Mouse (Mus musculus) urinary bladder, adult 2 months (tissue): ENCODE measurements around the gene Adrm1. TPM values are rescaled to one million over a fixed set of nuclear protein-coding genes. Genes with fewer than 3 reads are reported as not detected.

Experiments used
- DNase-seq: peaks from one replicate; pipeline ENCODE4 v3.0.0; 2022; ENCODE audit warnings: low spot score
- polyA plus RNA-seq: library from polyadenylated mRNA; depleted of rRNA; stranded (reverse); fragments of >200 nt; gene quantifications from 2 replicates; pipeline ENCODE4 v1.2.3, GENCODE M21; 2012

Adrm1 gene
- polyA plus RNA-seq, 1 experiment, result 84.4 TPM

DNA sequence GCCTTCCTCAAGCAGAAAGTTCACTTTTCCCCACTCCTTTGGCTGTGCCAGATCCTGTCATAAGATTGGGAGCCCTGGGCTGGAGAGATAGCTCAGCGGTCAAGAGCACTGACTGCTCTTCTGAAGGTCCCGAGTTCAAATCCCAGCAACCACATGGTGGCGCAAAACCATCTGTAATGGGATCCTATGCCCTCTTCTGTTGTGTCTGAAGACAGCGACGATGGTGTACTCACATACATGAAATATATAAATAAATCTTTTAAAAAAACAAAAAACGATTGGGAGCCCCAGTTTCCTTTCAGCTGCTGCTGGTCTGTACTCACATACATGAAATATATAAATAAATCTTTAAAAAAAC, 13.4 kb downstream of the Adrm1 start:
- no peak for DNase-seq

GRCm38 (mm10) chr2:180185686-180186085, 14.4 kb downstream of the Adrm1 start:
- DNase-seq, result no peak

GRCm38 (mm10) chr2:180187362-180187761, 16.1 kb downstream of the Adrm1 start:
- no peak for DNase-seq

DNA sequence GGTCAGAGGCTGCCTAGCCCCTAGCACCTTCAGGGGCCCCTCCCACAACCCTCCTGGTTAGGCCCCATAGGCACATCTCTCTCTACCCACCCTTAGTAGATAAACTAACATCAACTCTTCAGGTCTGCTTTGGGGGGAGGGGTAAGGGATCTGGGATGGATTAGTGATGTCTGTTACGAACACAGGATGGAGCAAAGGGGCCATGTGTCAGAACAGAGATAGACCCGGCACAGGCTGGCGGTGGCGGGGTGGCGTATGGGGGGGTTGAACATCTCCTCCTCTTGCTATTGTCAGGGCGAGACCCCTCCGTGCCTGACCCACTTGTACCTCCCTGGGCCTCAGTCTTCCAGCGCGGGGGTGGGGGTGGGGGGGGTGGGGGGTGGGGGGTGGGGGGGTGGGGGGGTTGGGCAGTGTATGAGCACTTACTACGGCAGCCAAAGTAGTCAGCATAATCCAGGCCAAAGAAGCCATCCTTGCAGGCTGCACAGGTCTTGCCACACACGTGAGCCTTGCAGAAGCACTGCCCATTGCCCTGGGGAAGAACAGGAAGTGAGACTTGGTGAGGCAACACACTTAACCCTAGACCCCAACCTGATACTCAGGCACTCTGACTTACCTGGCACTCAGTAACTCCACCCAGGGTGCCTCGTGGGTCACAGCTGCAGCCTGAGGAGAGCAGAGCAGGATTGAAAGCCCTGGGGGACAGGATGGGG, 25.5 kb downstream of the Adrm1 start:
- DNase-seq, result no peak

GRCm38 (mm10) chr2:180197323-180198037, 26.2 kb downstream of the Adrm1 start:
- DNase-seq, result no peak

DNA sequence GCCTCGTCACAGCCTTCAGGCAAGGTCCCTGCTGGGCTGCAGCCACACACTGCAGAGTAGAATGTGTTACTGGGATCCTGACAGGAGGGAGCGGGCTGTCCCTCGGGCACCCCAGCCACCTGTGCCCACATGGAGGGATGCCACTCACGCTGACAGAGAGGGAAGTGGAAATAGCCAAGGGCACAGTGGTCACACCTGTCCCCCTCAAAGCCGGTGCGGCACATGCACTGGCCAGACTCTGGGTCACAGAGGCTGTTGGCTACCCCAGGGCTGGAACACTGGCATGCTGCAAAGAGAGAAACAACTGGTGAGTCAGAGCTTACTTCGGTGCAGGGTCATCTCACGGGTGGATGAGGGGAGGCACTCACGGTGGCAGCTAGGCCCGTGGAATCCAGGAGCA, 27.5 kb downstream of the Adrm1 start:
- DNase-seq, result no peak

DNA sequence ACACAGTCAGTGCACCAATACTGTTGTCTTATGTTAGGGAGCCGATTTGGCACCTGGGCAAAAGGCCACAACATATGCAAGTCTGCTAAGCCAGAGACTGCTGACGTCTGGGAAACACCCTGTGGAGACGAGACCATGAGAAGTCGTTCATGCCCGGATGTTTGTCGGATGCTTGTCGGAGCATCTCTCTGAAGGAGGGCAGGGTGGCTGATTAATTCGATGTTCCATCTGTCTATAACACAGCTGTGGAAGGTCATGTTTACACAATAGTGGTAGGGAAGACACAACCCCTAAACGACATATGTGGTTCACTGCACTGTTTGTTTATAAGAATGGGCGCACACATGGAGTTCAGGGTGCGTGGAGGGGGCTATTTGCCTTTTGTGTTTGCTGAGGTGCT, 29.4 kb downstream of the Adrm1 start:
- no peak for DNase-seq

DNA sequence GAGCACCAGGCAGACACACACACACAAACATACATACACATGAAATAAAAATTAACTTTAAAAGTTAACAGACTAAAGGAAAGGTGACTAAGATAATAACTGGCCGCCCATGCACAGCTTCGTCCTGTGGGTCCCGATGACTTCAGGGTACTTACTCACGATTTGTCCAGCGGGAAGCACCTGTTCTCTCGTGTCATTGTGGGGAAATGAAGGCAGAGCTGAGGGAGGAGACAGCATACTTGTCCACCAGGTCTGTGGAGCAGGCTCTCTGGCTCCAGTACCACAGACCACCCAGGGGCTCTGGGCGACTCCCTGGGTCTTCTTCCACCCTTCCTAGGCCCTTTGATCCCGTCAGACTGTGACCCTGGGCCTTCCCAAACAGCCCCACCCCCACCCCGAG, 30.0 kb downstream of the Adrm1 start:
- no peak for DNase-seq

- DNase-seq, result no peak
These were observed 31.0 kb downstream of the Adrm1 start for GRCm38 (mm10) chr2:180202263-180202662.

DNA sequence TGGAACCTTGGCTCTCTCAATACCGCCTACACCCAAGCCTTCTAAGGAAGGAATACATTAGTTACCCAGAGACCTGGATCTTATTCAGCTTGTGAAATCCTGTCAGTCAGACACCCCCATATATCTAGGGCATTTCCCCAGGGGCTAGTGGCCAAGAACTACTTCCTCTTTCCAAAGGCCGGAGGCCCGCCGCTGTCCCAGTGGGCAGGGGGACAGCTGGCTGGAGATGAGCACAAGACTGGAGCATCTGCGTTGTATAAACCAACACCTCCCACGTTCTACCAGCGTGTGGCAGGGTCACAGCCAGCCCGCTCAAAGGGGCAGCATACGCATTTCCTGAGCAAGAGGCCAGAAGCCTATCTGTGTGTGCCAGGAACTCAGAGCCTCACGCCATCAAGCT, 31.5 kb downstream of the Adrm1 start:
- DNase-seq, result no peak

DNA sequence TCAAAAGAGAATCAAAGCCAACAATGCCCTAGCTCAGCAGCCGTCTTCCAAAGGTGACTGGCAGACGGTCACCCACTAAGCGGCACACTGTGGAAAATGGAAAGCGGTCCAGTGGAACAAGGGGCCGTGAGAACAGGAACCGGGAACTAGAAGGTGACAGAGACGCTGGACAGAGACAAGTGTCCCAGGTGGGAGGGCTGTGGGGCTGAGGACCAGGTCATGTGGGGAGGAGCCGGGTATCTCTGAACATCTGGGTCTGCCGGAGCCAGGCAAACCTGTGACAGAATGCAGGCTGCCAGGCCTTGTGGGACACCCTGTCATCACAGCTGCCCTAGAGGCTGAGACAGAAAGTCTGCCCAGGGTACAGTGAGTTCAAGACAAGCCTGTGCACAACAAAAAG, 33.2 kb downstream of the Adrm1 start:
- no peak for DNase-seq

DNA sequence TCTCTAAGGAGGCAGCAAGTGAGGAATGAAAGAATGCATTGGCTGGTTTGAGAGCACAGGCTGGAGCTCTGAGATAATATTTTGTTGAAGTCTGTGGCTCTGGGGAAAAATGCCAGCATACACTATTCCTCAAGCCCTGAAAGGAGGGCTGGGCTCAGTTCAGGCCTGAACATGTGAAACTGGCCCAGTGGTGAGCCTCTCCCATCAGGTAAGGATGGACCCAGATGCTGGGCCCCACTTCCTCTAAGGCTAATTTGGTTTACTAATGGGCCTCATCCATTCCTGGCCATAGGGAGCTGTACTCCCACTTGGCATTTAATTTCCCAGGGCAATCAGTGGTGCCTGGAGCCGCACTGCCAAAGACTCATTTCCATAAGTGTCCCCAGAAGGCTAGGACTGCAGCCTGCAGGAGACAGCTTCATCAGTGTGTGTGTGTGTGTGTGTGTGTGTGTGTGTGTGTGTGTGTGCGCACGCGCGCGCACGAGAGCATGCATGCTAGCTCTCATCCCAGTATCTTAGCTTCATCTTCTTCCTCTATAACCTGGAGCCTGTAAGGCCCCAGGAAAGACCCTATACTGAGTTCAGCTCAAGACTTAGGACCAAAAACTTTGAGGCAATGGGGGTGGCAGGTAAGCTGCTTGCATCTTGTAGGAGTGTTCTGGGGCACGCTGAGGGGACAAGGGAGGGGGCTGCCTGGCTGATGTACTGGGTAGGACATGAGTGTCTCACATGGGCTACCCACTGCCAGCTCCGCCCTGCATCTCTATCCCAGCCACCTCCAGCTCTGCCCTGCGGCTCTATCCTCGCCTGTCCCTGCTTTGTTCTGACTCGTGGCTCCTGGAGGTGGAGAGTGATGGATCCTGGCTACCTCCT, 34.0 kb downstream of the Adrm1 start:
- no peak for DNase-seq

DNA sequence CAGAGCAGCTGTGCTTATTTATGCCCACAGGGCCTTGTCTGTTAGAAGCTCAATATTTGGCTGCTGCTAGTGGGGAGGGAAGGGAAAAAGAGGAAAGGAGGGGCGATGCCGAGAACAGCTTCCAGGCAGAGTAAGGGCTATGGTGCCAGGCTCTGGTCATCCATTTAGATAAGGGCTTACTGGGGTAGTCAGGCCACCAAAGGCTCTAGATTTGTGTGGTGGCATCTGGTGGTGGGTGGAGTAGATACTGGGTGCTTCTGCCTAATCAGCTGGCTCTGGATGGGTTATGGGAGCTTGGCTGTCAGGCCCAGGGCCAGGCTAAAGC, 34.6 kb downstream of the Adrm1 start:
- DNase-seq, result no peak

DNA sequence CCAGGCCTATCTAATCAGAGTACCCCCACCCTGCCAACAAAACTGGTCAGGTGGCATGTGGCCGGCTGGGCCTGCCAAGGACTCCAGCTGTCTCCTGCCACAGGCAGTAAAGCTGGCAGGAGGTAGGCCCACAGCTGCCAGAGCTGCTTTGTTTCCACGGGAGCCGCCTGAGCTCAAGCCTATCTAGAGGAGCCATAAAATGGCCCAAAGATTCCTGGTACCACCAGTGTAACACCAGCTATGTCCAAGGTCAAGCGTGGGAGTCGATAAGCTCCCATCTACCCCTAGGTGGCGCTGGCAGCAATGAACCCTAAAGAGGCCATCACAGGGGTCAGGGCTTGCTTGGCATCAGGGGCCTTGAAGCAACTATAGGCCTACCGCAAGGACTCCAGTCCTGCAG, 36.6 kb downstream of the Adrm1 start:
- no peak for DNase-seq

- DNase-seq, result no peak
These were observed 37.7 kb downstream of the Adrm1 start for GRCm38 (mm10) chr2:180208976-180209375.

GRCm38 (mm10) chr2:180212255-180212654, 41.0 kb downstream of the Adrm1 start:
- no peak for DNase-seq

DNA sequence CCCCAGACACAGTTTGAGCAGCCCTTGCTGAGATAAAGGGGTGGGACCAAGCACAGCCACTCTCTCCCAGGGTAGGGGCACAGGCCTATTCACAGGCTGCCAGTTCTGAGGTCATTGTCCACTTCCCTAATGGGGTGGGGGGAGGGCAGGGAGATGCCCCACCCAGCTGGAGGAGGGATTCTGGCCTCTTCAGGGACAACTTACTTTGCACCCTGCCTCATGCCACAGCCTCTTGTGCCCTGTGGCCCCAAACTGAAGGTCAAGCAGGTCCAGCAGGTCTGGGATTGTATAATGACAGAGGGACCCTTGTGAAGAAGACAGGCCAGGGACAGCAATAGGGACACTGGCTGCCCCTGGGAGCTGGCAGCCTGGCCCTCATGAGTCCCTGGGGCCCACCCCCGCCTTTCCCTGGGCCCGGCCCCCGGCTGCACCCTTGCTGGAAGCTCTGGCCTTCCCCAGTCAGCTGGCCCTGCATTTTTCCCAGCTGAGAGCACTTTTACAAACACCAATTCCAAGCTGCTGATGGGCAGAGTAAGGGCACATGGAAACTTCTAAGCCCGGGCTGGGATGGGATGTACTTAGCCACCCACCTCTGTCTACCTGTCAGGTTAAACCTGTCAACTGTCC, 43.2 kb downstream of the Adrm1 start:
- DNase-seq, result no peak

DNA sequence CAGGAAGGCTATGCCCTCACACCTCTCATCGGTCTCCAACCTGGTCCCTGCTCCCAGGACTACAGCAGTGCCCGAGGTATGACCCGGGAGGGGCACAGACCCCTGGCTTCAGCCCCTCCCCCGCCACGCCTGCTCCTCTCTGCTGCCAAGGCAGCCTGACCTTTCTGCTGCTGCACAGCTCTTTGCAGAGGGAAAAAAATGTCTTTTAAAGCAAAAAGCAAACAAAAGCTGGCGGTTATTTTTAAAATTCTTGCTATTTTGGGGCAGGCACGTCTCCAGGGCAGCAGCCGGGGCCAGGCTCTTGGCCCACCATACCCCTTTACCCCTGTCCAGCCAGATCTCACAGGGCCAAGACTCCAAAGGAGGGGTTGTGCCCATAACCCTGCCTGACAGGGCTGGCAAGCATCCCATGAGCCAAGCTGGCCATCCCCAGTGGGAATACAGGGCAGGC, 43.8 kb downstream of the Adrm1 start:
- DNase-seq, result no peak

GRCm38 (mm10) chr2:180215951-180216350, 44.7 kb downstream of the Adrm1 start:
- no peak for DNase-seq

GRCm38 (mm10) chr2:180216921-180217320, 45.6 kb downstream of the Adrm1 start:
- no peak for DNase-seq

GRCm38 (mm10) chr2:180217587-180217986, 46.3 kb downstream of the Adrm1 start:
- peak; percentile 35 for DNase-seq

- peak; percentile 13 for DNase-seq
These were observed 47.0 kb downstream of the Adrm1 start for GRCm38 (mm10) chr2:180218241-180218640.
